Mouse (Mus musculus) T-helper 1 cell (primary cell): ENCODE data around the gene Slc35c1.

Experiments
- in situ Hi-C: fragments of 300-600 bp; cut with MboI, MseI; formaldehyde crosslinking; loops from one replicate; pipeline ENCODE4 v1.15.1; 2025; ENCODE audit warnings: high pct_unique_total_duplicates

Slc35c1 gene

GRCm38 (mm10) chr2:92437366-92437765 is 23.0 kb downstream of the Slc35c1 start:
- in situ Hi-C loops, result loop anchor here (10.0 kb wide), 1 partner anchor 723 kb away; the partner anchor contains the start of genes Atg13 and Harbi1

- in situ Hi-C loops, result loop anchor here (10.0 kb wide), 1 partner anchor 720 kb away; the partner anchor contains the start of genes Atg13 and Harbi1
These were observed 25.3 kb downstream of the Slc35c1 start for GRCm38 (mm10) chr2:92435023-92435422.

GRCm38 (mm10) chr2:92434375-92434745 is 26.0 kb downstream of the Slc35c1 start:
- in situ Hi-C loops, result loop anchor here (10.0 kb wide), 1 partner anchor 720 kb away; the partner anchor contains the start of genes Atg13 and Harbi1

GRCm38 (mm10) chr2:92433578-92434374 is 26.6 kb downstream of the Slc35c1 start, which contains the start of gene Cry2:
TSS of gene Cry2 (minus strand) at chr2:92434043.
- in situ Hi-C loops, result loop anchor here (10.0 kb wide), 1 partner anchor 719 kb away; the partner anchor contains the start of genes Atg13 and Harbi1

GRCm38 (mm10) chr2:92432299-92433295 is 27.7 kb downstream of the Slc35c1 start:
- in situ Hi-C loops, result loop anchor here (10.0 kb wide), 1 partner anchor 718 kb away; the partner anchor contains the start of genes Atg13 and Harbi1

- in situ Hi-C loops, result loop anchor here (10.0 kb wide), 1 partner anchor 717 kb away; the partner anchor contains the start of genes Atg13 and Harbi1
These were observed 28.6 kb downstream of the Slc35c1 start for GRCm38 (mm10) chr2:92431611-92432179.

- in situ Hi-C loops, result loop anchor here (10.0 kb wide), 1 partner anchor 716 kb away; the partner anchor contains the start of genes Atg13 and Harbi1
These were observed 29.4 kb downstream of the Slc35c1 start for GRCm38 (mm10) chr2:92430723-92431541.

GRCm38 (mm10) chr2:92430089-92430488 is 30.2 kb downstream of the Slc35c1 start:
- in situ Hi-C loops, result loop anchor here (10.0 kb wide), 1 partner anchor 715 kb away; the partner anchor contains the start of genes Atg13 and Harbi1

GRCm38 (mm10) chr2:92427882-92428281 is 32.5 kb downstream of the Slc35c1 start:
- in situ Hi-C loops, result no loop called here

- in situ Hi-C loops, result no loop called here
These were observed 33.9 kb downstream of the Slc35c1 start for GRCm38 (mm10) chr2:92426426-92426825.

GRCm38 (mm10) chr2:92425366-92425765 is 35.0 kb downstream of the Slc35c1 start:
- in situ Hi-C loops, result no loop called here

- in situ Hi-C loops, result no loop called here
These were observed 35.7 kb downstream of the Slc35c1 start for GRCm38 (mm10) chr2:92424462-92425308.

GRCm38 (mm10) chr2:92423702-92424461 is 36.5 kb downstream of the Slc35c1 start:
- in situ Hi-C loops, result no loop called here

- in situ Hi-C loops, result no loop called here
These were observed 37.2 kb downstream of the Slc35c1 start for GRCm38 (mm10) chr2:92423156-92423555.

GRCm38 (mm10) chr2:92422388-92423135 is 37.8 kb downstream of the Slc35c1 start:
- in situ Hi-C loops, result no loop called here

- in situ Hi-C loops, result no loop called here
These were observed 38.5 kb downstream of the Slc35c1 start for GRCm38 (mm10) chr2:92421723-92422387.

GRCm38 (mm10) chr2:92411705-92412104 is 48.6 kb downstream of the Slc35c1 start:
- in situ Hi-C loops, result no loop called here
